Comparison of ENCODE assay signal across 8 mouse cellular contexts in genomic region chr2:163401221-163401620, GRCm38 (mm10). TPM values are rescaled to one million over a fixed set of nuclear protein-coding genes. Genes with fewer than 3 reads are reported as not detected.
DNase-seq lines count a peak whose midpoint lies in the region; ATAC-seq and TF ChIP-seq lines count a peak whose summit lies in the region.

No protein-coding gene starts in this region.

- H3K4me2 ChIP-seq in midbrain, embryonic 15.5 days: no peak overlapping the region

- H3K9ac ChIP-seq in midbrain, embryonic 15.5 days: no peak overlapping the region

- H3K27ac ChIP-seq in midbrain, embryonic 10.5 days (replicated peaks): no peak overlapping the region
- no peak overlapping the region for H3K27ac ChIP-seq in midbrain, embryonic 15.5 days
- no peak overlapping the region for H3K27ac ChIP-seq in kidney, adult 2 months (ENCODE audit: insufficient read depth, low read depth, low read length)
- no peak overlapping the region for H3K27ac ChIP-seq in limb, embryonic 10.5 days

- H3K27me3 ChIP-seq in midbrain, embryonic 10.5 days (ENCODE audit: low read depth, poor library complexity, severe bottlenecking): no peaks in the 10 kb centered on the region
- no peaks in the 10 kb centered on the region for H3K27me3 ChIP-seq in midbrain, embryonic 15.5 days (replicated peaks)
- H3K27me3 ChIP-seq in kidney, adult 2 months (replicated peaks; ENCODE audit: control insufficient read depth, insufficient read depth, low read length): no peaks in the 10 kb centered on the region
- H3K27me3 ChIP-seq in limb, embryonic 10.5 days (ENCODE audit: low read depth, poor library complexity, severe bottlenecking): no peaks in the 10 kb centered on the region

- H3K9me3 ChIP-seq in midbrain, embryonic 10.5 days (replicated peaks): no peaks in the 10 kb centered on the region
- H3K9me3 ChIP-seq in midbrain, embryonic 15.5 days: no peaks in the 10 kb centered on the region
- H3K9me3 ChIP-seq in limb, embryonic 10.5 days (replicated peaks): no peaks in the 10 kb centered on the region

- H3K36me3 ChIP-seq in midbrain, embryonic 10.5 days: peaks cover 17% of the 10 kb centered on the region
- H3K36me3 ChIP-seq in midbrain, embryonic 15.5 days (replicated peaks): no peaks in the 10 kb centered on the region; the same call in 1 of the 2 replicates
- H3K36me3 ChIP-seq in kidney, adult 2 months (ENCODE audit: control insufficient read depth, insufficient read depth, low read length): 0 out of 2 replicates have a peak, but pooled peaks cover 3% of the 10 kb centered on the region
- H3K36me3 ChIP-seq in limb, embryonic 10.5 days: peaks cover 14% of the 10 kb centered on the region

- peak; percentile 51 for TF ChIP-seq CTCF in kidney, adult 2 months (conservative IDR thresholded peaks at IDR 0.05; ENCODE audit: insufficient read depth, insufficient read length, low read depth, low read length)

- DNase-seq in midbrain, embryonic 10.5 days (ENCODE audit: low spot score): peak; percentile 78
- DNase-seq in brain, embryonic 18.5 days (ENCODE audit: low read depth, low spot score): peak; percentile 56
- DNase-seq in fibroblast of lung, adult 2 months (ENCODE audit: low read depth): peak; percentile 82
- peak; percentile 82 for DNase-seq in kidney, adult 2 months
- peak; percentile 78 for DNase-seq in limb, embryonic 10.5 days (ENCODE audit: low spot score)
- DNase-seq in natural killer cell, adult 2 months (ENCODE audit: low spot score in 2 of 2): peak; percentile 75 to 79
- DNase-seq in testis, postnatal 10 days (ENCODE audit: low spot score): peak; percentile 84

- 18% methylated on average over 8 of the region's 8 CpGs for WGBS in midbrain, embryonic 10.5 days
- WGBS in midbrain, embryonic 15.5 days: 7% methylated on average over 8 of the region's 8 CpGs
- 4% methylated on average over 8 of the region's 8 CpGs for WGBS in kidney, adult 2 months
- 17% methylated on average over 8 of the region's 8 CpGs for WGBS in limb, embryonic 10.5 days

- H3K4me1 ChIP-seq in midbrain, embryonic 10.5 days: peaks cover 19% of the 10 kb centered on the region
- H3K4me1 ChIP-seq in midbrain, embryonic 15.5 days: no peaks in the 10 kb centered on the region
- H3K4me1 ChIP-seq in kidney, adult 2 months (ENCODE audit: control insufficient read depth, insufficient read depth, low read length): peaks cover 12% of the 10 kb centered on the region; the same call in 1 of the 2 replicates
- peaks cover 18% of the 10 kb centered on the region for H3K4me1 ChIP-seq in limb, embryonic 10.5 days

- no peak for ATAC-seq in midbrain, embryonic 15.5 days (replicated peaks)

- no peak overlapping the region for H3K4me3 ChIP-seq in midbrain, embryonic 10.5 days
- H3K4me3 ChIP-seq in midbrain, embryonic 15.5 days: no peak overlapping the region
- no peak overlapping the region for H3K4me3 ChIP-seq in kidney, adult 2 months (ENCODE audit: insufficient read depth, low read depth, low read length)
- no peak overlapping the region for H3K4me3 ChIP-seq in limb, embryonic 10.5 days

- TF ChIP-seq POLR2A in kidney, adult 2 months (IDR thresholded peaks at IDR 0.05; ENCODE audit: low read depth, low read length): no peak

RNA-seq across cellular contexts. Expression of gene Jph2, which starts 3.4 kb away (rescaled TPM):
- polyA plus RNA-seq in midbrain, embryonic 10.5 days (2016; fragmentation: Nextera tagmentation; extraction: Ambion mirVana): 0.32 and 0.59 TPM in 2 replicates
- 0.93 and 0.94 TPM in 2 replicates for polyA plus RNA-seq in midbrain, embryonic 15.5 days (2015; fragmentation: Nextera tagmentation; extraction: Ambion mirVana)
- polyA plus RNA-seq in kidney, adult 2 months (2012; rRNA removed): 3.1 and 3.8 TPM in 2 replicates
- polyA plus RNA-seq in limb, embryonic 10.5 days (2016; fragmentation: Nextera tagmentation; extraction: Ambion mirVana): 0.59 and 0.71 TPM in 2 replicates

RNA-seq across cellular contexts. Expression of gene Oser1, which starts 23.3 kb away (rescaled TPM):
- polyA plus RNA-seq in midbrain, embryonic 10.5 days (2016; fragmentation: Nextera tagmentation; extraction: Ambion mirVana): 92.7 and 99.9 TPM in 2 replicates
- 73.1 and 78.7 TPM in 2 replicates for polyA plus RNA-seq in midbrain, embryonic 15.5 days (2015; fragmentation: Nextera tagmentation; extraction: Ambion mirVana)
- polyA plus RNA-seq in kidney, adult 2 months (2012; rRNA removed): 11.5 and 13.9 TPM in 2 replicates
- polyA plus RNA-seq in limb, embryonic 10.5 days (2016; fragmentation: Nextera tagmentation; extraction: Ambion mirVana): 84.9 and 89.2 TPM in 2 replicates

RNA-seq across cellular contexts. Expression of gene Gdap1l1, which starts 37.1 kb away (rescaled TPM):
- 20.0 and 30.2 TPM in 2 replicates for polyA plus RNA-seq in midbrain, embryonic 10.5 days (2016; fragmentation: Nextera tagmentation; extraction: Ambion mirVana)
- 145 and 146 TPM in 2 replicates for polyA plus RNA-seq in midbrain, embryonic 15.5 days (2015; fragmentation: Nextera tagmentation; extraction: Ambion mirVana)
- polyA plus RNA-seq in kidney, adult 2 months (2012; rRNA removed): 0.31 and 0.38 TPM in 2 replicates
- 0.30 and 0.45 TPM in 2 replicates for polyA plus RNA-seq in limb, embryonic 10.5 days (2016; fragmentation: Nextera tagmentation; extraction: Ambion mirVana)

Comparison
In these comparisons a context has a peak if more than half of its experiments do, and no peak if none do; other contexts are left out.
1. RNA of gene Gdap1l1, which starts 37.1 kb away (polyA plus RNA-seq): 145 to 146 TPM in midbrain, embryonic 15.5 days and 20.0 to 30.2 TPM in midbrain, embryonic 10.5 days; 0.31 to 0.38 TPM in kidney, adult 2 months and 0.30 to 0.45 TPM in limb, embryonic 10.5 days; every median in the first group is over 10 times any median in the second.
2. Peak in every context shown above with its lines, with median percentiles within 50 percentile points of each other: DNase-seq.